Comparison of ENCODE assay signal across 25 mouse cellular contexts in genomic region chr16:92979620-92980330, GRCm38 (mm10).
DNase-seq lines count a peak whose midpoint lies in the region; ATAC-seq and TF ChIP-seq lines count a peak whose summit lies in the region.
"Had no signal": no experiment of that assay in that cellular context is flagged by ENCODE, and none has a peak within 500 bp of the region (broad histone marks: within the 10 kb centered on the region; RNA-seq: fewer than 3 reads in every experiment).

No protein-coding gene starts in this region.

- no peak for TF ChIP-seq POLR2A in thymus, adult 2 months (IDR thresholded peaks at IDR 0.05; ENCODE audit: control insufficient read depth, extremely low read depth, insufficient read depth, low read length, poor library complexity)

- WGBS in thymus, adult 2 months = 47% methylated on average over 11 of the region's 11 CpGs
- WGBS in forebrain, embryonic 13.5 days = 81% methylated on average over 11 of the region's 11 CpGs
- 79% methylated on average over 11 of the region's 11 CpGs for WGBS in midbrain, embryonic 16.5 days

- no peak overlapping the region for H3K4me3 ChIP-seq in thymus, adult 2 months (ENCODE audit: control insufficient read depth, insufficient read depth, low read length)
- H3K4me3 ChIP-seq in forebrain, embryonic 13.5 days = no peak overlapping the region
- H3K4me3 ChIP-seq in midbrain, embryonic 16.5 days (ENCODE audit: low read depth, low read length) = no peak overlapping the region
- H3K4me3 ChIP-seq: gastrocnemius, adult 2 months; left cerebral cortex, adult 2 months; midbrain, embryonic 12.5 days; stomach, embryonic 15.5 days had no signal

- H3K9me3 ChIP-seq in forebrain, embryonic 13.5 days (replicated peaks) = no peaks in the 10 kb centered on the region
- no peaks in the 10 kb centered on the region for H3K9me3 ChIP-seq in midbrain, embryonic 16.5 days (replicated peaks; ENCODE audit: control insufficient read depth, low read length, poor library complexity, severe bottlenecking)
- H3K9me3 ChIP-seq: G1E; midbrain, embryonic 12.5 days; stomach, embryonic 15.5 days had no signal

- no peak for ATAC-seq in forebrain, embryonic 13.5 days
- ATAC-seq in midbrain, embryonic 16.5 days = no peak
- ATAC-seq: lung, postnatal 0 days had no signal

- peak; percentile 79 to 89 for DNase-seq in adrenal gland, adult (ENCODE audit: inconsistent age in 2 of 2, low spot score in 1 of 2)
- DNase-seq in adrenal gland, postnatal 4 days (ENCODE audit: low spot score in 2 of 2) = no peak
- DNase-seq in thymus, postnatal 14 days = peak; percentile 10
- DNase-seq in thymus, adult 2 months = no peak
- peak; percentile 47 for DNase-seq in adrenal gland, postnatal 10 days
- no peak for DNase-seq in spleen, postnatal 4 days (ENCODE audit: low spot score in 2 of 2)
- DNase-seq: B cell, adult 2 months; cerebellum, adult 18-20 months; cerebellum, postnatal 25 days; gastrocnemius, adult 2 months; heart, adult 18-20 months; kidney, adult 18-20 months; kidney, postnatal 14 days; left cerebral cortex, postnatal 4 days; liver; right cerebral cortex, postnatal 14 days; spleen, adult 18-20 months; thymus, postnatal 36 days had no signal

- no peak overlapping the region for H3K27ac ChIP-seq in thymus, adult 2 months (ENCODE audit: control insufficient read depth, insufficient read depth, low read length)
- H3K27ac ChIP-seq in forebrain, embryonic 13.5 days = no peak overlapping the region
- no peak overlapping the region for H3K27ac ChIP-seq in midbrain, embryonic 16.5 days (ENCODE audit: low read length)
- H3K27ac ChIP-seq: gastrocnemius, adult 2 months; left cerebral cortex, adult 2 months; midbrain, embryonic 12.5 days; stomach, embryonic 15.5 days had no signal

- no peak overlapping the region for H3K4me2 ChIP-seq in forebrain, embryonic 13.5 days
- no peak overlapping the region for H3K4me2 ChIP-seq in midbrain, embryonic 16.5 days (ENCODE audit: low read length)
- H3K4me2 ChIP-seq: midbrain, embryonic 12.5 days; stomach, embryonic 15.5 days had no signal

- no peaks in the 10 kb centered on the region for H3K36me3 ChIP-seq in thymus, adult 2 months (ENCODE audit: control insufficient read depth, insufficient read depth, low read length)
- H3K36me3 ChIP-seq in forebrain, embryonic 13.5 days (ENCODE audit: poor library complexity, severe bottlenecking) = no peaks in the 10 kb centered on the region
- H3K36me3 ChIP-seq in midbrain, embryonic 16.5 days (ENCODE audit: control insufficient read depth, insufficient read depth, low read length) = no peaks in the 10 kb centered on the region
- H3K36me3 ChIP-seq: G1E; midbrain, embryonic 12.5 days; stomach, embryonic 15.5 days had no signal

- TF ChIP-seq CTCF in thymus, adult 2 months (IDR thresholded peaks at IDR 0.05; ENCODE audit: borderline replicate concordance, control insufficient read depth, extremely low read depth, insufficient read depth, low read length, poor library complexity) = no peak

- no peaks in the 10 kb centered on the region for H3K27me3 ChIP-seq in thymus, adult 2 months (ENCODE audit: control insufficient read depth, insufficient read depth, low read length)
- H3K27me3 ChIP-seq in forebrain, embryonic 13.5 days = no peaks in the 10 kb centered on the region
- H3K27me3 ChIP-seq in midbrain, embryonic 16.5 days (ENCODE audit: control insufficient read depth, insufficient read depth, low read depth, low read length) = no peaks in the 10 kb centered on the region
- H3K27me3 ChIP-seq: midbrain, embryonic 12.5 days; stomach, embryonic 15.5 days had no signal

- H3K9ac ChIP-seq in forebrain, embryonic 13.5 days = no peak overlapping the region
- H3K9ac ChIP-seq in midbrain, embryonic 16.5 days (ENCODE audit: low read depth, low read length) = no peak overlapping the region
- H3K9ac ChIP-seq: midbrain, embryonic 12.5 days; stomach, embryonic 15.5 days had no signal

- H3K4me1 ChIP-seq in thymus, adult 2 months (replicated peaks; ENCODE audit: control insufficient read depth, insufficient read depth, low read length) = peaks cover 10% of the 10 kb centered on the region
- no peaks in the 10 kb centered on the region for H3K4me1 ChIP-seq in forebrain, embryonic 13.5 days
- no peaks in the 10 kb centered on the region for H3K4me1 ChIP-seq in midbrain, embryonic 16.5 days (ENCODE audit: control insufficient read depth, insufficient read depth, low read length)
- H3K4me1 ChIP-seq: midbrain, embryonic 12.5 days; stomach, embryonic 15.5 days had no signal

Comparison
In these comparisons a context has a peak if more than half of its experiments do, and no peak if none do; other contexts are left out.
1. DNase-seq: peak in adrenal gland, adult (2 of 2), thymus, postnatal 14 days (single experiment) and adrenal gland, postnatal 10 days (single experiment); none in adrenal gland, postnatal 4 days (0 of 2), thymus, adult 2 months (single experiment) and spleen, postnatal 4 days (0 of 2).